Mouse (Mus musculus) embryonic fibroblast, embryonic 13.5 days (primary cell): ENCODE measurements around the gene Ddx27. TPM values are rescaled to one million over a fixed set of nuclear protein-coding genes. Genes with fewer than 3 reads are reported as not detected.

Source experiments
- H3K27ac ChIP-seq: 2 replicates; pipeline ENCODE4 v1.5.1; 2012; ENCODE audit warnings: low read length, control low read depth, inconsistent platforms; ENCODE audit not compliant: insufficient read depth
- H3K4me1 ChIP-seq: 2 replicates; pipeline ENCODE4 v1.6.1; 2011; ENCODE audit warnings: low read length; ENCODE audit not compliant: control insufficient read depth, insufficient read depth
- H3K4me3 ChIP-seq: 2 replicates; pipeline ENCODE4 v1.5.1; 2011; ENCODE audit warnings: mild to moderate bottlenecking, control low read depth, low read length; ENCODE audit not compliant: insufficient read depth
- CTCF ChIP-seq: IDR thresholded peaks from 2 replicates; pipeline ENCODE4 v1.5.1; 2011; ENCODE audit warnings: mild to moderate bottlenecking, control low read depth, low read length, moderate library complexity, borderline replicate concordance; ENCODE audit not compliant: insufficient read depth
- POLR2A ChIP-seq: IDR thresholded peaks from 2 replicates; pipeline ENCODE4 v1.6.1; 2011; ENCODE audit warnings: low read depth, mild to moderate bottlenecking, control low read depth, low read length, moderate library complexity
- polyA plus RNA-seq: library from polyadenylated mRNA; stranded (reverse); fragments of >200 nt; gene quantifications from 2 replicates; pipeline ENCODE4 v1.2.4, GENCODE M21; 2011; ENCODE audit warnings: low read depth; ENCODE audit not compliant: missing spikeins, insufficient read length

The Ddx27 gene
- polyA plus RNA-seq, 1 experiment, result 29.9 TPM

DNA sequence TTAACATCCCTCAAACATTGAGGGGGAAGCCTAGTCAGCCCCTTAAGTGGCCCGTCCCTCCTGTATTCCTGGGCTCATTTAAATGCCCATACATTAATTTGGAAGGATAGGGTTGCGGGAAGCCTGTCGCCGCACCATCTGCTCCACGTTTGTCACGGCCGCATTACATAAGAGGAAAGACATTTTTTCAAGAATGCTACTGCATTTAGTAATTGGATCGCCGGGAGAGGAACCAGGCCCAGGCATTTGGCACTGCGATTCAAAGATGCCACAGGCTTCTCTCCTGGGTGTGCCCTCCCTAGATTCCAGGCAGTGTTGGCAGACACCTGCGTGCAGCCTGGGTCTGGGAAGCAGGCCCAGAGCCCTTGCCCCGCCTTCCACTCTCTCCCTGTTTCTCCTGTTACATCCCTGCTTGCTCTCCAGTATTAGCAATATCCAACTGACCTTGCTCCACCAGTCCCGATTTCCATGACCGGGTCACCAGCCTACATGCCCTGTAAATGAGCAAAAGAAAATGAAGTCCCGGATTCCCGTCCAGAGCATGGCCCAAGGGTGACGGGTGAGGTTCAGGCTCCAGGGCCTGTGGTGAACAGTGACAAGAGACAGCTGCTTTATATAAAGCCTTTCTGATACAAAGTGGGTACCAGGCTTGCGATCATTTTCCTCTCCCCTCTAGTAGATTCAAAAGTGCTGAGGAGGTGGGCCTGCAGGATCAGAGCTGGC, 64.7 kb downstream of the Ddx27 start:
- H3K4me3 ChIP-seq, result no peak overlapping the region
- H3K4me1 ChIP-seq, result no peaks in the 10 kb centered on the region; the same call in 1 of the 2 replicates
- no peak for TF ChIP-seq CTCF
- no peak for TF ChIP-seq POLR2A
- peak overlapping the region; percentile 64 for H3K27ac ChIP-seq

DNA sequence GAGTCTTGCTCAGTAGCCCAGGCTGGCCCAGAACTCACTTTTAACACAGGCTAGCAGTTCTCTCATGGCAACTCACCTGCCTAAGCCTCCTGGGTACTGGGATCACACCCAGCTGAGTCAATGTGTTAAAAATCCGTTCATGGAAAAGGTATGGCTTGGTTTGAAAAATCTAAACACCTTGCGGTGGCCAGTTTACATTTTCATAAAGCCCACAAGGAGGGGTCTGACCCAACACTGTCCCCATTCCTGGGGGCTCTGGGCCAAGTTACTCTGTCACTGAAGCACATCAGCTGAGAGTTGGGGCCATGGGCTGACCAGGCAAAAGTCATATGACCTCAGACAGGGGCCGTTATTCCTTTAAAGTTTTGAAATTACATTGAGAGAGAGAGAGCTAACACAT, 65.4 kb downstream of the Ddx27 start:
- TF ChIP-seq CTCF (no peak), POLR2A (no peak)
- Histone ChIP-seq H3K27ac (no peak overlapping the region), H3K4me1 (no peaks in the 10 kb centered on the region; the same call in 1 of the 2 replicates), H3K4me3 (no peak overlapping the region)

DNA sequence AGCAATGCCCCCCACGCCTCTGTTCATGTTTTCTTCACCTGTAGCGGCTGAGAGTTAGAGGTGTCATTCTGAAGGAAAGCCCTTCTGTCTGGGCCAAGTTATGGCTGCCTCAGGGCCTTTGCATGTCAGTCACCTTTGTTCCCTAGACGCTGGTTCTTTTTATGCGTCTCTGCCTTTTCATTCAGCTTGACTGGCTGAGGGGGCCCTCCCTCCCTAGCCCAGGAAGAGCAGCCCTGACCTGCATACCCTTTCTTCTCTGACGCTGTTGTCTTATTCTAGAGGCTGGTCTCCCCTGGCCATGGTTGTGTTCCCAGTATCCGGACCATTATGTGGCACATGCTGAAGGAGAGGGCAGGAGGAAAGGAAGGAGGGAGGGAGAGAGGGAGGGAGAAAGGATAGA, 66.1 kb downstream of the Ddx27 start:
- H3K4me1 ChIP-seq, result no peaks in the 10 kb centered on the region; the same call in 1 of the 2 replicates
- TF ChIP-seq CTCF, result no peak
- no peak for TF ChIP-seq POLR2A
- H3K4me3 ChIP-seq, result no peak overlapping the region
- H3K27ac ChIP-seq, result no peak overlapping the region

DNA sequence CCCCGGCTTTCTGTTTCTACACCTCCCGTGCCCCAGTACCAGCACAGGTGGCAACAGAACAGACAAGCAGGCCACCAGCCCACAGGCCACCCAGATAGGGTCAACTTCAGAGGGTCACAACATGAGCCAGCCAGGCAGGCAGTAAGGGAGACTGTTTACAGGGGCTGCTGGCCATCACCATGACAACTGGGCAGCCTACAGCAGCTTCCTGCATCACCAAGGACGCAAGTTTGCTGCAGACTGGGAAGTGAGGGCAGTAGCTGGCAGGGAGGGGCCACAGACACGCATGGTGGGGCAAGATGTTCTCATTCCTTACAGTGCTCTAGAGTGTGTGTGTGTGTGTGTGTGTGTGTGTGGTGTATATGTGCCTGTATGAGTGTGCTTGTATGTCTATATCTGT, 66.6 kb downstream of the Ddx27 start:
- no peak for TF ChIP-seq POLR2A
- TF ChIP-seq CTCF, result no peak
- no peaks in the 10 kb centered on the region; the same call in 1 of the 2 replicates for H3K4me1 ChIP-seq
- H3K27ac ChIP-seq, result no peak overlapping the region
- H3K4me3 ChIP-seq, result no peak overlapping the region

Other genes with a start within 250 kb of the Ddx27 start
- 1.3 and 1.7 TPM in 2 replicates for gene Trp53rkb, start 222.7 kb upstream of the Ddx27 start, polyA plus RNA-seq
- gene Arfgef2, start 209.6 kb upstream of the Ddx27 start, polyA plus RNA-seq, result 24.9 and 32.3 TPM in 2 replicates
- 118 and 130 TPM in 2 replicates for gene Cse1l, start 109.2 kb upstream of the Ddx27 start, polyA plus RNA-seq
- gene Stau1, start 18.9 kb upstream of the Ddx27 start, polyA plus RNA-seq, result 72.5 and 74.9 TPM in 2 replicates
- gene Znfx1, start 47.8 kb downstream of the Ddx27 start, polyA plus RNA-seq, result 23.6 and 23.8 TPM in 2 replicates
- 0.42 and 0.65 TPM in 2 replicates for gene Kcnb1, start 175.0 kb downstream of the Ddx27 start, polyA plus RNA-seq
- 21.0 TPM in 2 replicates for gene Ptgis, start 225.4 kb downstream of the Ddx27 start, polyA plus RNA-seq